Mouse (Mus musculus) heart, adult 2 months (tissue): ENCODE measurements around the gene Zfp638. TPM values are rescaled to one million over a fixed set of nuclear protein-coding genes. Genes with fewer than 3 reads are reported as not detected.

Experiments
- DNase-seq, 2 experiments: peaks; one replicate each; pipeline ENCODE4 v3.0.0; 2021
- H3K27ac ChIP-seq: fragments of 200-600 bp; 2 replicates; pipeline ENCODE4 v1.8.1; 2022
- H3K27me3 ChIP-seq: fragments of 200-500 bp; 2 replicates; pipeline ENCODE4 v1.6.1; 2012; ENCODE audit warnings: mild to moderate bottlenecking, low read length, inconsistent platforms, mixed read lengths; ENCODE audit not compliant: control insufficient read depth, insufficient read depth
- H3K36me3 ChIP-seq: fragments of 200-500 bp; 2 replicates; pipeline ENCODE4 v1.6.1; 2012; ENCODE audit warnings: low read length, inconsistent platforms; ENCODE audit not compliant: control insufficient read depth, insufficient read depth
- H3K4me1 ChIP-seq: fragments of 200-500 bp; 2 replicates; pipeline ENCODE4 v1.6.1; 2011; ENCODE audit warnings: low read length; ENCODE audit not compliant: control insufficient read depth, insufficient read depth
- H3K4me3 ChIP-seq: fragments of 200-600 bp; 2 replicates; pipeline ENCODE4 v1.8.1; 2022
- H3K79me2 ChIP-seq: fragments of 200-500 bp; replicated peaks from 2 replicates; pipeline ENCODE4 v1.6.1; 2012; ENCODE audit warnings: mild to moderate bottlenecking, inconsistent platforms, low read length, moderate library complexity, mixed read lengths; ENCODE audit not compliant: control insufficient read depth, insufficient read depth
- H3K9ac ChIP-seq: fragments of 200-500 bp; 2 replicates; pipeline ENCODE4 v1.6.1; 2012; ENCODE audit warnings: low read depth, mild to moderate bottlenecking, control low read depth, inconsistent platforms, low read length, mixed read lengths
- CTCF ChIP-seq: fragments of 200-600 bp; IDR thresholded peaks from 2 replicates; pipeline ENCODE4 v1.8.1; 2022; ENCODE audit warnings: antibody characterized with exemption, mild to moderate bottlenecking, moderate library complexity
- EP300 ChIP-seq: fragments of 200-500 bp; IDR thresholded peaks from 2 replicates; pipeline ENCODE4 v1.6.1; 2011; ENCODE audit warnings: low read depth, low read length, control low read depth; ENCODE audit not compliant: insufficient read depth
- POLR2A ChIP-seq: fragments of 200-500 bp; IDR thresholded peaks from 2 replicates; pipeline ENCODE4 v1.6.1; 2011; ENCODE audit warnings: mild to moderate bottlenecking, low read depth, low read length, control low read depth; ENCODE audit not compliant: insufficient read depth
- WGBS: fragments of 180-500 bp; shearing (Covaris S2); methylation state at CpG from one replicate; pipeline ENCODE4 v1.1.7; 2018; 5-methylcytosine and 5-hydroxymethylcytosine counted together
- intact Hi-C: fragments of 180-260 bp; cut with DNase I; formaldehyde crosslinking; loops from one replicate; pipeline ENCODE4 v1.15.1; 2025
- long read RNA-seq: library from polyadenylated mRNA; stranded (forward); transcript quantifications from one replicate; pipeline ENCODE4 v2.0.0, GENCODE M21; 2021
- polyA plus RNA-seq: library from polyadenylated mRNA; depleted of rRNA; stranded (reverse); fragments of >200 nt; gene quantifications from 2 replicates; pipeline ENCODE4 v1.2.3, GENCODE M21; 2012; rRNA removed
- total RNA-seq, 2 experiments: library from RNA; stranded (reverse); gene quantifications; 2 replicates each; pipeline ENCODE4 v1.2.3; 2021

The Zfp638 gene
- total RNA-seq (10 to 100 TPM; 55.0 to 55.2 TPM), polyA plus RNA-seq (7.3 and 17.2 TPM in 2 replicates)
- long read RNA-seq, partial matches to known transcripts: 2 of 20 reads
- long read RNA-seq, other reads (novel, unspliced or antisense): 18 of 20 reads

GRCm38 (mm10) chr6:83866954-83867597, at the start of gene Zfp638:
Gene Zfp638 (plus strand): TSS chr6:83867109.
- Histone ChIP-seq H3K27me3 (no peaks in the 10 kb centered on the region), H3K4me3 (peak within 1 kb of the TSS; percentile 77), H3K9ac (peak within 1 kb of the TSS; percentile 78), H3K79me2 (no peaks in the 10 kb centered on the region), H3K4me1 (no peaks in the 10 kb centered on the region; the same call in none of the 2 replicates), H3K27ac (peak within 1 kb of the TSS; percentile 84), H3K36me3 (no peaks in the 10 kb centered on the region)
- peak; percentile 95 to 99 for DNase-seq
- intact Hi-C loops: no loop called here
- TF ChIP-seq POLR2A (no peak), EP300 (no peak), CTCF (no peak)
- under 1% methylated on average over 50 of the region's 50 CpGs for WGBS

GRCm38 (mm10) chr6:83818996-83819395, 47.9 kb upstream of the Zfp638 start:
- Histone ChIP-seq H3K27me3 (no peaks in the 10 kb centered on the region), H3K79me2 (no peaks in the 10 kb centered on the region), H3K4me3 (no peak overlapping the region), H3K4me1 (no peaks in the 10 kb centered on the region; the same call in 1 of the 2 replicates), H3K36me3 (peaks cover 6% of the 10 kb centered on the region; the same call in 1 of the 2 replicates), H3K27ac (no peak overlapping the region), H3K9ac (no peak overlapping the region)
- TF ChIP-seq POLR2A: no peak
- TF ChIP-seq CTCF: no peak
- TF ChIP-seq EP300: no peak
- intact Hi-C loops: no loop called here
- no peak for DNase-seq
- 71% methylated on average over 1 of the region's 1 CpGs for WGBS

- Histone ChIP-seq H3K4me3 (no peak overlapping the region), H3K4me1 (no peaks in the 10 kb centered on the region; the same call in 1 of the 2 replicates), H3K79me2 (no peaks in the 10 kb centered on the region), H3K27me3 (no peaks in the 10 kb centered on the region), H3K36me3 (peaks cover 6% of the 10 kb centered on the region; the same call in 1 of the 2 replicates), H3K27ac (no peak overlapping the region), H3K9ac (no peak overlapping the region)
- no peak for DNase-seq
- intact Hi-C loops: no loop called here
- TF ChIP-seq POLR2A (no peak), EP300 (no peak), CTCF (no peak)
- WGBS: 50% methylated on average over 2 of the region's 2 CpGs
Measured at GRCm38 (mm10) chr6:83820727-83821515, 46.0 kb upstream of the Zfp638 start.

GRCm38 (mm10) chr6:83821856-83822255, 45.1 kb upstream of the Zfp638 start:
- Histone ChIP-seq H3K4me1 (no peaks in the 10 kb centered on the region; the same call in 1 of the 2 replicates), H3K36me3 (peaks cover 6% of the 10 kb centered on the region; the same call in 1 of the 2 replicates), H3K79me2 (no peaks in the 10 kb centered on the region), H3K27me3 (no peaks in the 10 kb centered on the region), H3K9ac (no peak overlapping the region), H3K4me3 (no peak overlapping the region), H3K27ac (no peak overlapping the region)
- TF ChIP-seq POLR2A (no peak), EP300 (no peak), CTCF (no peak)
- intact Hi-C loops: no loop called here
- 70% methylated on average over 2 of the region's 2 CpGs for WGBS
- DNase-seq: no peak

- no peak for DNase-seq
- H3K79me2 ChIP-seq: no peaks in the 10 kb centered on the region
- H3K27me3 ChIP-seq: no peaks in the 10 kb centered on the region
- no peaks in the 10 kb centered on the region for H3K36me3 ChIP-seq
- peak overlapping the region; percentile 81 for H3K27ac ChIP-seq
- H3K4me1 ChIP-seq: peaks cover 3% of the 10 kb centered on the region
- TF ChIP-seq CTCF: no peak
- TF ChIP-seq EP300: no peak
- no peak for TF ChIP-seq POLR2A
- H3K4me3 ChIP-seq: peak overlapping the region; percentile 61
- intact Hi-C loops: loop anchor here (2.0 to 5.0 kb wide), 3 partner anchors 36 to 86 kb away; partner anchors contain the start of genes Nagk and Tex261
- WGBS: 3% methylated on average over 35 of the region's 35 CpGs
- H3K9ac ChIP-seq: peak overlapping the region; percentile 76
Measured at GRCm38 (mm10) chr6:83830941-83831605, 35.8 kb upstream of the Zfp638 start.
